ENCODE assay signal across 8 mouse cellular contexts in the genomic region with DNA sequence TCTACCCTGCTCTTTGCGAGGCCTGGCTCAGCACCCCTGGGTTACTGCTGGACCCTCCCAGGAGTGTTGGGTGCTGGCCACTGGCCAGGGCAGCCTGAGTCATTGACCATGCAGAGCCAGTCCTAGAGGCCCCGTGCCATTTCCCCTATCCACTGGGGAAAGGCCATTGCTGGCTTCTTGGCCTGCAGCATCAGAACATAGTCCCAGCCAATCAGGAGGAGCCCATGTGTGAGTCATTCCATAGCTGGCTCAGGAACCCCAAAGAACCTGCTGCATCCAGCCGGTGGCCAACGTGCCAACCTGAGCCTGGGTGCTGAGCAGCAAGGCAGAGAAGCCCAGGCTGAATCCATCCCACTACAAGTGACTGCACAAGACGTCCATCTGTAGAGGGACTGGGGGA.
A peak's percentile ranks its signal among the peaks of the same experiment; 100 is the strongest.
DNase-seq lines count a peak whose midpoint lies in the region; ATAC-seq and TF ChIP-seq lines count a peak whose summit lies in the region.
"Not testable (repeated sequence)": the region's sequence is repeated elsewhere in the genome, so short reads cannot be mapped to it uniquely, and the experiment has no call there.

No protein-coding gene starts in this region.

- not testable (repeated sequence) for H3K9me3 ChIP-seq in intestine, postnatal 0 days (ENCODE audit: control insufficient read depth)

- not testable (repeated sequence) for H3K4me3 ChIP-seq in intestine, postnatal 0 days (ENCODE audit: low read depth, low read length)

- H3K9ac ChIP-seq in intestine, postnatal 0 days (ENCODE audit: low read depth, low read length): not testable (repeated sequence)

- ATAC-seq in intestine, postnatal 0 days: peak; percentile 80

- H3K4me1 ChIP-seq in intestine, postnatal 0 days (replicated peaks; ENCODE audit: control insufficient read depth, insufficient read depth, low read length): not testable (repeated sequence)

- DNase-seq in Muller cell, postnatal 12 days (ENCODE audit: inconsistent ontology term): peak; percentile 79
- peak; percentile 73 to 77 for DNase-seq in adrenal gland, postnatal 36 days
- peak; percentile 50 to 53 for DNase-seq in cerebellum, postnatal 10 days
- DNase-seq in heart, adult 11 months: peak; percentile 98
- DNase-seq in kidney, postnatal 4 days: peak; percentile 28 to 49
- peak; percentile 74 for DNase-seq in lung, postnatal 36 days
- DNase-seq in thymus, adult 18-20 months: peak; percentile 11 to 13

- not testable (repeated sequence) for H3K4me2 ChIP-seq in intestine, postnatal 0 days (replicated peaks; ENCODE audit: low read depth)

- H3K27me3 ChIP-seq in intestine, postnatal 0 days (replicated peaks; ENCODE audit: control insufficient read depth, insufficient read depth, low read length): not testable (repeated sequence)

- H3K36me3 ChIP-seq in intestine, postnatal 0 days (ENCODE audit: control insufficient read depth, insufficient read depth): not testable (repeated sequence)

- H3K27ac ChIP-seq in intestine, postnatal 0 days (ENCODE audit: low read depth, low read length): peak overlapping the region; percentile 4; the same call in 1 of the 2 replicates

- WGBS in intestine, postnatal 0 days: 54% methylated on average over 5 of the region's 5 CpGs

- not testable (repeated sequence) for TF ChIP-seq CTCF in intestine, postnatal 0 days (IDR thresholded peaks at IDR 0.05; ENCODE audit: low read depth)

Comparison
In these comparisons a context has a peak if more than half of its experiments do, and no peak if none do; other contexts are left out.
1. DNase-seq: peak in every context shown above with its lines; median percentile 98 in heart, adult 11 months; 79 in Muller cell, postnatal 12 days; 75 in adrenal gland, postnatal 36 days; 74 in lung, postnatal 36 days; 52 in cerebellum, postnatal 10 days; 38 in kidney, postnatal 4 days; 12 in thymus, adult 18-20 months.